Mouse (Mus musculus) intestine, embryonic 16.5 days (tissue): ENCODE measurements at regions not wholly inside any gene's neighbourhood (a gene's known extent, or its start where the extent isn't known, plus 50 kb on each side); places are given as distances from the start of the nearest gene placed in this dataset.

ENCODE experiments used
- ATAC-seq: fragments of 200-750 bp; cut with Nextera tagmentation; 2 replicates; pipeline ENCODE4 v1.8.0; 2017; ENCODE audit warnings: moderate TSS enrichment, moderate library complexity
- H3K27ac ChIP-seq: fragments of 300-500 bp; sonication (generic); 2 replicates; pipeline ENCODE4 v1.5.1; 2014; ENCODE audit warnings: mild to moderate bottlenecking, low read length
- H3K27me3 ChIP-seq: fragments of 300-500 bp; sonication (generic); replicated peaks from 2 replicates; pipeline ENCODE4 v1.6.1; 2014; ENCODE audit warnings: low read length, control low read depth, mixed read lengths; ENCODE audit not compliant: control insufficient read depth, insufficient read depth
- H3K36me3 ChIP-seq: fragments of 300-500 bp; sonication (generic); 2 replicates; pipeline ENCODE4 v1.6.1; 2014; ENCODE audit warnings: low read length, control low read depth; ENCODE audit not compliant: control insufficient read depth, insufficient read depth
- H3K4me1 ChIP-seq: fragments of 300-500 bp; sonication (generic); 2 replicates; pipeline ENCODE4 v1.6.1; 2014; ENCODE audit warnings: low read length, control low read depth, mixed read lengths; ENCODE audit not compliant: control insufficient read depth, insufficient read depth
- H3K4me2 ChIP-seq: fragments of 300-500 bp; sonication (generic); 2 replicates; pipeline ENCODE4 v1.6.1; 2014; ENCODE audit warnings: low read depth, low read length, control low read depth
- H3K4me3 ChIP-seq: fragments of 300-500 bp; sonication (generic); 2 replicates; pipeline ENCODE4 v1.5.1; 2014; ENCODE audit warnings: mild to moderate bottlenecking, low read length
- H3K9ac ChIP-seq: fragments of 300-500 bp; sonication (generic); 2 replicates; pipeline ENCODE4 v1.6.1; 2014; ENCODE audit warnings: low read depth, low read length
- H3K9me3 ChIP-seq: fragments of 300-500 bp; sonication (generic); 2 replicates; pipeline ENCODE4 v1.6.1; 2016; ENCODE audit warnings: low read length, control low read depth; ENCODE audit not compliant: control insufficient read depth
- WGBS: fragments of 180-500 bp; shearing (Covaris S2); extraction: QIAGEN DNeasy Blood & Tissue Kit; methylation state at CpG from one replicate; pipeline ENCODE4 v1.1.7; 2014; 5-methylcytosine and 5-hydroxymethylcytosine counted together

DNA sequence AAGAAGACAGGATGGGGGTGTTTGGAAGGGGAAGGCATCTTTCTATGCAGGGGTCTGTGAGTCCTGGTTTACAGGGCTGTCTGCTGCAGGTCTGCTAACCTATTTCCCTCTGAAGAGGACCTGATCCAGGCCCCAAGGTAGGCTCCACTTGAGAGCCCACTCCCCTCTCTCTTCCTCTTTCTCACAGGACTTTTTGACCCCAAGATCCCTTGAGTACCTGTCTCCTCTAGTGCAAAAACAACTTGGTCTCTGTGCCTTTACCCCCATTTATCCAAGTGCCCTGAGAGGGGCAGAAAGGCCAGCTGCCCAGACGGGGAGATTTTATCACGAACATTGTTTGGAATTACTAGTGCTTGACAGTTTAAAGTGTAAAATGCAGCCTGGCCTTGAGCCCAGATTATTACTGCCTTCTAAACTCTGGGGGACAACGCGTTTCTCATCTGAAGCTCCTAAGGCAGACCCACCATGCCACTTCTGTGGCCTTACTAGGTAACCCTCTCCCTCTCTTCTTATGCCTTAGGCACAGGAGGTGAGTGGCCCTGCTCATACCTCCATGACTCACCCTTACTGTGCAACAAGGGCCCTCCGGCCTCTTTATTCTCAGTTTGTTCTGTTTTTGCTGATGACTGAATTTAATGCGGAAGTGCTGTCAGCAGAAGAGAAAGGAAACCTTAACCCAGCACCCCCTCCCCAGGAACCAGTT, 117.8 kb downstream of the Tomm20 start:
- H3K27ac ChIP-seq, result peak overlapping the region; percentile 100
- peak overlapping the region; percentile 70 for H3K9ac ChIP-seq
- H3K4me3 ChIP-seq, result no peak overlapping the region; the same call in 1 of the 2 replicates
- H3K9me3 ChIP-seq, result no peaks in the 10 kb centered on the region
- H3K4me2 ChIP-seq, result peak overlapping the region; percentile 14; the same call in 1 of the 2 replicates
- H3K36me3 ChIP-seq, result no peaks in the 10 kb centered on the region
- WGBS, result 20% methylated on average over 6 of the region's 6 CpGs
- H3K4me1 ChIP-seq, result peaks cover 67% of the 10 kb centered on the region
- no peak for ATAC-seq
- H3K27me3 ChIP-seq, result no peaks in the 10 kb centered on the region

DNA sequence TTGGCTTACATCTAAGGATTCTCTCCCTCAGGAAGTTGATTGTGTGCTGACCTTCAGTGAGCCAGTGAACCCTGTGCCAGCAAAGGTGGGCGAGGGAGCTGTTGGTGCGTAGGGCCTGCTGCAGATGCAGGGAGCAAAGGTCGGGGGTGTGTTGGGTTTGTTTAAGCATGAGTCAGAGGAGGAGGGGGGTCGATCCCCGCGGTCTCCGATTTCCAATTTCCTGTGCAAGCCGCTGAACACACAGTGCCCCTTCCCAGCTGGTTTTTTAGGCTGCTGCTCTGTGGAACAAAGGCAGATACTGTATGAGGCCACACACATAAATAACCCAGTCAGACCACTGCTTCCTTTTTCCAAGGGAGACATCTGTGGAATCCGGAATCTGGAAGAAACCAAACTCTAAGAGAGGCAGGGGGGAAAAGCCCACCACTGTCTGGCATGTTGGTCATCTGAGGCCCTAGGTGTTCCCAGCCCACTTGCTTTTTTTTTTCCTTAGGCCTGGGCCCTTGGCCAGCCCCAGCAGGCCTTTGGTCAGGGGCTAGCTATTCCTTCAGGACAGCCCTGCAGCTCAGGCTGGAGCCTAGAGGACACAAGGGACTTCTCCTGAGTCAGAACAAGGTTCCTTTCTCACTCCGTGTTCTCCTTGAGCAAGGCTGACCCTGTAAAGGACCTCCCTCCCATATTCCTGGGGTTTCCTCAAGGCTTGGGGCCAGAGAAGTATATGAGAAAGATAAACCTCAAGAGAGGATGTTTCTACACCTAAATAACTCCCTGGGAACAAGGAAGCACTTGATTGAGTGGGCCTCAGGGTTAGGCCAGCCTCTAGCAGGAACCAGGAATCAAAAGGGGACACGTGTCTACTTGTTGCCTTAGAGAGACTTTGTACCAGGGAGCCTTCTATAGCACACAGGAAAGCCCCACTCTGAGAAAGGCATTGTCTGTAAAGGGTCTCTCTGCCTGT, 119.0 kb downstream of the Tomm20 start:
- ATAC-seq, result peak; percentile 73
- H3K4me1 ChIP-seq, result peaks cover 57% of the 10 kb centered on the region
- H3K36me3 ChIP-seq, result no peaks in the 10 kb centered on the region
- H3K4me3 ChIP-seq, result no peak overlapping the region
- H3K4me2 ChIP-seq, result peak overlapping the region; percentile 37
- no peaks in the 10 kb centered on the region for H3K27me3 ChIP-seq
- no peaks in the 10 kb centered on the region for H3K9me3 ChIP-seq
- peak overlapping the region; percentile 100 for H3K27ac ChIP-seq
- H3K9ac ChIP-seq, result peak overlapping the region; percentile 70
- WGBS, result under 1% methylated on average over 11 of the region's 11 CpGs

DNA sequence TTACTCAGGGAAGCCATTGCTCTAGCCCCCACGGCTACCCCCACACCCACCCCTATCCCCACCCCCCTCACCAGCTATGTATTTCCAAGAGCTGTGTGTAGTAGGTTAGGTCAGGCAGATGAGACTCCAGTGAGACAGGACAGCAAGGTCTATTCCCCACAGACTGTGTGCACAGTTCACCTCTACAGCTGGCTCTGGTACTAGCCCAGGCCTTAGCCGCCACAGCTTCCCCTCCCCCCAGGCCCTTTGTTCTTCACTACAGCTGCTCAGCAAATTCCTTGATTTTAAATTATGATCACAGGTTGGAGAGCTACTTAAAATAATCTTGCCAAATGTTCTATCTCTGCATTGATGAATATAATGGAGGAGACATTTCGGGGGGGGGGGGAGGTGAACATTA, 119.8 kb downstream of the Tomm20 start:
- ATAC-seq, result peak; percentile 15; the same call in 1 of the 2 replicates
- H3K9ac ChIP-seq, result peak overlapping the region; percentile 70
- H3K27ac ChIP-seq, result peak overlapping the region; percentile 100
- peaks cover 58% of the 10 kb centered on the region for H3K4me1 ChIP-seq
- no peaks in the 10 kb centered on the region for H3K27me3 ChIP-seq
- no peak overlapping the region for H3K4me3 ChIP-seq
- peak overlapping the region; percentile 37; the same call in 1 of the 2 replicates for H3K4me2 ChIP-seq
- 5% methylated on average over 3 of the region's 3 CpGs for WGBS
- no peaks in the 10 kb centered on the region for H3K9me3 ChIP-seq
- H3K36me3 ChIP-seq, result no peaks in the 10 kb centered on the region

DNA sequence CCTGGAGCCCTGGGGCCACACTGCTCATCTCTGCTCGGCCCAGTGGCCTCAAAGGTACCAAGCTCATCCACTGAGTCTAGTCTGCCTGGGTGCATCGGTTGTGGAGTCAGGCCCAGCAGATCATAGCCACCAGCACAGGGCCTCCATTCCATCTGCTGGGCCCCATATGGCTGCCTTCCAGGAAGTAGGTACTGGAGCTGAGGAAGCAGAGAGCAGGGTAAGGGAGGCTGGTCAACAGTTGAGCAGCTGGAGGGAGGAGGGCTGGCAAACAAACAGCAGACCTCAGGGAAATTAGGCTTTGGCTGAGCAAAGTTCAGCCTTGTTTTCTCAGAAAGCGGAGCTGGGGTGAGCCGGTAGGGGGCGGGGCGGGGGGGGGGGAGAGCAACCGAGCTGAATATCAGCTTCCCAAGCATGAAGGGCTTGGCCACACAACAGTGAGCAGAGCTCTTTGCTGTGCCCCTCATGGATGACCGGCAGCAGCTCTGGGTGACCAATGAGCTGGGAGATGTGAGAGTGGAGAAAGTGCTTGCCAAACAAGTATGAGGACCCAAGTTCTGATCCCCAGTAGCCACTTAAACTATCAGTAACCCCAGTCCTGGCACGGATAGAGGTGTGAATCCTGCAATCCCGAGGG, 121.0 kb downstream of the Tomm20 start:
- Histone ChIP-seq H3K27ac (peak overlapping the region; percentile 100), H3K4me1 (peaks cover 47% of the 10 kb centered on the region), H3K4me2 (no peak overlapping the region), H3K36me3 (no peaks in the 10 kb centered on the region), H3K9me3 (no peaks in the 10 kb centered on the region), H3K9ac (peak overlapping the region; percentile 53), H3K27me3 (no peaks in the 10 kb centered on the region), H3K4me3 (no peak overlapping the region)
- peak; percentile 45 for ATAC-seq
- WGBS, result 37% methylated on average over 9 of the region's 10 CpGs

DNA sequence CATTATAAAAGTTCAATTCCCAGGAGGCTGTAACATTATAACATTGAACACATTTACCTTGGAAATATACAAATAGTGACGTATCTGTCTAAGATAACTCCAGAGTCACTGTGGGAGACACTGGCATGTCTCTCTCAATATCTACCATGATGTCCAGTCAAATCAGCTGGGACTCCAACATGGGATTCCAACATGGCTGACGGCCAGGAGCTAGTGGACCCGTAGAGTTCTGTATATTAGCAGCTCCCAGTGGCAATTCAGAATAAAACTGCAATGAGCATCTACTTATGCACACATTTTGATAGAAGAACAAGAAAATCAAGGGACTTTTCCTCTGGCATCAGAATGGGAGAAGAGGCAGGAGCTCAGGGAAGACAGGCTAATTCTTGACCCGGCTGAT, 123.4 kb downstream of the Tomm20 start:
- Histone ChIP-seq H3K9ac (no peak overlapping the region), H3K36me3 (no peaks in the 10 kb centered on the region), H3K9me3 (no peaks in the 10 kb centered on the region), H3K4me2 (no peak overlapping the region), H3K4me3 (no peak overlapping the region), H3K27me3 (no peaks in the 10 kb centered on the region), H3K4me1 (peaks cover 33% of the 10 kb centered on the region), H3K27ac (no peak overlapping the region)
- ATAC-seq, result no peak
- 90% methylated on average over 4 of the region's 4 CpGs for WGBS

DNA sequence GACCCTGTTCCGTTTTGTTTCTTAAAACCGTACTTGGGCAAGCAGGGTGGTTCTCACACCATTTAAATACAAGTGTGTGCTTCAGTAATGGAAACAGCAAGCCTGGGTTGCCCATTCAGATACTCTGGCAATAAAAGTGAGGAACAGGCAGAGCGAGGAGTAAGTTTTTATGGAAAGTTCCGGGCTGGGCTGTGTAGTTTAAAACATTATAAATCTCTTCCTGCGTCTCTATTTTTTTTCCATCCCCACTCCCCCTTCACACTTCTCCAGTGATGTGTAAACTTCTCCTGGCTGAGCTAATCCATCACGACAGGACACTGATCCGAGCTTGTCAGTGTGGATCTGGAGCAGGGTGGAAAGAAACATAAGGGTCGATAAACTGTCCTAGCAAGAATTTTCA, 124.4 kb downstream of the Tomm20 start:
- Histone ChIP-seq H3K4me2 (no peak overlapping the region), H3K9ac (no peak overlapping the region), H3K27ac (peak overlapping the region; percentile 67), H3K4me1 (peaks cover 23% of the 10 kb centered on the region), H3K36me3 (no peaks in the 10 kb centered on the region), H3K27me3 (no peaks in the 10 kb centered on the region), H3K4me3 (no peak overlapping the region), H3K9me3 (no peaks in the 10 kb centered on the region)
- no peak for ATAC-seq
- WGBS, result 25% methylated on average over 8 of the region's 8 CpGs

DNA sequence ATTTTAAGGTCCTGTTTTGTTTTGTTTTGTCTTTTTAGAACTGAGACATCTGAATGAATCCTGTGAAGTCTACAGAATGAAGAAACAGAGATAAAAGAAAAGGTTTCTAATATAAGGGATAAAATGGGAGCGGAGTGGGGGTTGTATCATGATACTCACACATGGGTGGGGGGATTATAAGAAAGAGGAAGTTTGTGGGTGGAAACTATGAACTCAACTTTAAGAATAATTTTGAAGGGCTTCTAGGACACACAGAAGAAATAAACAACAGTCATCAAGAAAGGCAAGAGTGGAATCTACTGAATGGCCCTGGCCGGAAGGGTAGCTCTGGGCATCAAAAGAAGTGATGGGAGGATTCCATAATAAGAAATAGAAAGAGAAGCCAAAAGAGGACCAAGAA, 125.1 kb downstream of the Tomm20 start:
- no peak for ATAC-seq
- Histone ChIP-seq H3K9ac (no peak overlapping the region), H3K9me3 (no peaks in the 10 kb centered on the region), H3K36me3 (no peaks in the 10 kb centered on the region), H3K4me2 (no peak overlapping the region), H3K27me3 (no peaks in the 10 kb centered on the region), H3K4me3 (no peak overlapping the region), H3K27ac (no peak overlapping the region), H3K4me1 (peaks cover 16% of the 10 kb centered on the region)
- 97% methylated on average over 2 of the region's 2 CpGs for WGBS

DNA sequence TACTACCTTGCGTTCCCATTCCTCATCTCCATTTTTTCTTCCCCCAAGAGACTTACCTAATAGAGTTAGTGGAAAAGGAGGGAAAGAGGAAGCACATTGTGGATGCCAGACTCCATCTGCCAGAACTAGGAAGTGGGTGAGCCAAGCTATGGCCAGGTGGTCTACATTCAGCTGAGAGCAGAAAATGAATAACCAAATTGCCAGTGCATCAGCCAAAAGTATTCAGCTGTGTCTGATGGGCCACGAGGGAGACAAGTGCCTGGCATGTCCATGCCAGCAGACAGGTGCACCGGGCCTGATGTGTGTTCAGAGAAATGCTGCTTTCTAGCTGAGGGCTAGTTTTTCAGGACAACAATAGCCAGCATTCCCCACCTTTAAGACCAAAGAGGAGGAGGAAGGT, 126.4 kb downstream of the Tomm20 start:
- H3K4me2 ChIP-seq, result no peak overlapping the region
- no peaks in the 10 kb centered on the region for H3K27me3 ChIP-seq
- no peaks in the 10 kb centered on the region for H3K36me3 ChIP-seq
- 90% methylated on average over 3 of the region's 3 CpGs for WGBS
- no peak overlapping the region for H3K9ac ChIP-seq
- no peak for ATAC-seq
- H3K9me3 ChIP-seq, result no peaks in the 10 kb centered on the region
- H3K27ac ChIP-seq, result no peak overlapping the region
- no peak overlapping the region for H3K4me3 ChIP-seq
- H3K4me1 ChIP-seq, result peaks cover 8% of the 10 kb centered on the region

DNA sequence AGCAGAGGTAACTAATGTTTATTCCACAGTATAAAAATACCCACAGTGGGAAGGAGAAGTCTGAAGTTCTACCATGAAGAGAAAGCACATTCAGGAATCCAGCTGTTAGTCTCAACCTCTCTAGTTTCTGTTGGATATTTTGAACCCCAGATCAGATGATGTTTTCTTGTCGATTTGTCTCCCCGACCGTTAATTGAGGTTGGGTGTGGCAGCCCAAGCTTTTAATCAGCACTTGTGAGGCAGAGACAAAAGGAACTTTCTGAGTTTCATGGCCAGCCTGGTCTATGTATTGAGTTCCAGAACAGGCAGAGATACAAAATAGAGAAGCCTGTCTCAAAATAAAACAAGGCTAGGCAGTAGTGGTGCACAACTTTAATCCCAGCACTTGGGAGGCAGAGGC, 129.5 kb downstream of the Tomm20 start:
- Histone ChIP-seq H3K9me3 (peaks cover 8% of the 10 kb centered on the region), H3K27ac (no peak overlapping the region), H3K27me3 (no peaks in the 10 kb centered on the region), H3K36me3 (no peaks in the 10 kb centered on the region), H3K9ac (no peak overlapping the region), H3K4me1 (peaks cover 4% of the 10 kb centered on the region), H3K4me3 (no peak overlapping the region), H3K4me2 (no peak overlapping the region)
- WGBS, result 74% methylated on average over 3 of the region's 3 CpGs
- no peak for ATAC-seq
